Mouse (Mus musculus) lung, embryonic 15.5 days (tissue): Measurements from ENCODE around the gene Ces2h. TPM values are rescaled to one million over a fixed set of nuclear protein-coding genes. Genes with fewer than 3 reads are reported as not detected.
"Not testable (repeated sequence)": the region's sequence is repeated elsewhere in the genome, so short reads cannot be mapped to it uniquely, and the experiment has no call there.

Experiments used
- ATAC-seq: fragments of 200-750 bp; cut with Nextera tagmentation; 2 replicates; pipeline ENCODE4 v1.8.0; 2017; ENCODE audit warnings: moderate number of reproducible peaks, borderline replicate concordance; ENCODE audit not compliant: low FRiP score, low TSS enrichment; ENCODE audit errors: extremely low read depth
- H3K27ac ChIP-seq: fragments of 300-500 bp; sonication (generic); 2 replicates; pipeline ENCODE4 v1.5.1; 2015; ENCODE audit warnings: moderate library complexity, mild to moderate bottlenecking, inconsistent platforms
- H3K27me3 ChIP-seq: fragments of 300-500 bp; sonication (generic); 2 replicates; pipeline ENCODE4 v1.6.1; 2015; ENCODE audit warnings: inconsistent platforms
- H3K36me3 ChIP-seq: fragments of 300-500 bp; sonication (generic); 2 replicates; pipeline ENCODE4 v1.6.1; 2015; ENCODE audit warnings: inconsistent platforms
- H3K4me1 ChIP-seq: fragments of 300-500 bp; sonication (generic); 2 replicates; pipeline ENCODE4 v1.6.1; 2015; ENCODE audit warnings: inconsistent platforms
- H3K4me2 ChIP-seq: fragments of 300-500 bp; sonication (generic); 2 replicates; pipeline ENCODE4 v1.6.1; 2015; ENCODE audit warnings: inconsistent platforms, mild to moderate bottlenecking, moderate library complexity
- H3K4me3 ChIP-seq: fragments of 300-500 bp; sonication (generic); 2 replicates; pipeline ENCODE4 v1.5.1; 2015; ENCODE audit warnings: mild to moderate bottlenecking, inconsistent platforms
- H3K9ac ChIP-seq: fragments of 300-500 bp; sonication (generic); 2 replicates; pipeline ENCODE4 v1.6.1; 2015; ENCODE audit warnings: inconsistent platforms
- H3K9me3 ChIP-seq: fragments of 300-500 bp; sonication (generic); 2 replicates; pipeline ENCODE4 v1.6.1; 2016; ENCODE audit warnings: inconsistent platforms
- WGBS: fragments of 180-500 bp; shearing (Covaris S2); methylation state at CpG from one replicate; pipeline ENCODE4 v1.1.7; 2015; 5-methylcytosine and 5-hydroxymethylcytosine counted together
- polyA plus RNA-seq: library from polyadenylated mRNA; unstranded; fragments of >200 nt; fragmentation: Nextera tagmentation; extraction: Ambion mirVana; gene quantifications from 2 replicates; pipeline ENCODE4 v1.2.1, GENCODE M21; 2015

Gene Ces2h
- polyA plus RNA-seq, 1 experiment from 2014 or later: not detected

- H3K4me3 ChIP-seq: no peak overlapping the region
Observed at GRCm38 (mm10) chr8:105023087-105023486, 22.4 kb downstream of the Ces2h start.

GRCm38 (mm10) chr8:105025050-105025449 lies 24.4 kb downstream of the Ces2h start:
- ATAC-seq: no peak
- Histone ChIP-seq H3K36me3 (no peaks in the 10 kb centered on the region), H3K27ac (no peak overlapping the region), H3K4me1 (no peaks in the 10 kb centered on the region), H3K9ac (no peak overlapping the region), H3K27me3 (no peaks in the 10 kb centered on the region), H3K9me3 (no peaks in the 10 kb centered on the region), H3K4me2 (no peak overlapping the region), H3K4me3 (no peak overlapping the region)
- WGBS: 70% methylated on average over 2 of the region's 2 CpGs

More at GRCm38 (mm10) chr8:105023087-105023486, 22.4 kb downstream of the Ces2h start:
- Histone ChIP-seq H3K36me3 (no peaks in the 10 kb centered on the region), H3K4me1 (no peaks in the 10 kb centered on the region), H3K27me3 (no peaks in the 10 kb centered on the region), H3K9ac (no peak overlapping the region), H3K9me3 (no peaks in the 10 kb centered on the region), H3K27ac (no peak overlapping the region), H3K4me2 (no peak overlapping the region)
- no peak for ATAC-seq
- WGBS: 52% methylated on average over 1 of the region's 1 CpGs

- Histone ChIP-seq H3K4me1 (no peaks in the 10 kb centered on the region), H3K27me3 (no peaks in the 10 kb centered on the region), H3K9me3 (no peaks in the 10 kb centered on the region), H3K27ac (no peak overlapping the region), H3K36me3 (no peaks in the 10 kb centered on the region), H3K9ac (no peak overlapping the region), H3K4me2 (no peak overlapping the region), H3K4me3 (no peak overlapping the region)
- WGBS: 26% methylated on average over 1 of the region's 1 CpGs
- no peak for ATAC-seq
Observed at GRCm38 (mm10) chr8:105043510-105043909, 42.9 kb downstream of the Ces2h start.

- Histone ChIP-seq H3K4me1 (no peaks in the 10 kb centered on the region), H3K9me3 (no peaks in the 10 kb centered on the region), H3K4me2 (no peak overlapping the region), H3K4me3 (no peak overlapping the region), H3K36me3 (no peaks in the 10 kb centered on the region), H3K27me3 (no peaks in the 10 kb centered on the region), H3K9ac (no peak overlapping the region), H3K27ac (no peak overlapping the region)
- 64% methylated on average over 3 of the region's 3 CpGs for WGBS
- no peak for ATAC-seq
Observed at GRCm38 (mm10) chr8:105045824-105046401, 45.3 kb downstream of the Ces2h start.

- Histone ChIP-seq H3K9me3 (no peaks in the 10 kb centered on the region), H3K27ac (no peak within 1 kb of the TSS), H3K27me3 (no peaks in the 10 kb centered on the region), H3K4me1 (no peaks in the 10 kb centered on the region), H3K36me3 (no peaks in the 10 kb centered on the region), H3K4me3 (no peak within 1 kb of the TSS), H3K9ac (no peak within 1 kb of the TSS), H3K4me2 (no peak within 1 kb of the TSS)
- WGBS: 73% methylated on average over 3 of the region's 3 CpGs
- no peak for ATAC-seq
Observed at GRCm38 (mm10) chr8:105048371-105048854, 47.8 kb downstream of the Ces2h start, which contains the start of gene Ces3a. TSS of gene Ces3a (plus strand) at chr8:105048601.

- Histone ChIP-seq H3K4me2 (no peak overlapping the region), H3K9me3 (no peaks in the 10 kb centered on the region), H3K4me3 (no peak overlapping the region), H3K36me3 (no peaks in the 10 kb centered on the region), H3K4me1 (no peaks in the 10 kb centered on the region), H3K27ac (no peak overlapping the region), H3K27me3 (no peaks in the 10 kb centered on the region), H3K9ac (no peak overlapping the region)
- WGBS: 78% methylated on average over 4 of the region's 4 CpGs
- ATAC-seq: no peak
Observed at GRCm38 (mm10) chr8:105056211-105056610, 55.6 kb downstream of the Ces2h start.

GRCm38 (mm10) chr8:105060056-105060455 lies 59.4 kb downstream of the Ces2h start:
- no peaks in the 10 kb centered on the region for H3K4me1 ChIP-seq
- no peak overlapping the region for H3K4me3 ChIP-seq
- H3K36me3 ChIP-seq: no peaks in the 10 kb centered on the region
- H3K27ac ChIP-seq: no peak overlapping the region
- no peak overlapping the region for H3K9ac ChIP-seq
- no peaks in the 10 kb centered on the region for H3K9me3 ChIP-seq
- H3K27me3 ChIP-seq: no peaks in the 10 kb centered on the region
- H3K4me2 ChIP-seq: no peak overlapping the region
- no peak for ATAC-seq

- H3K4me2 ChIP-seq: no peak overlapping the region
- no peak overlapping the region for H3K27ac ChIP-seq
- H3K9me3 ChIP-seq: no peaks in the 10 kb centered on the region
- H3K4me3 ChIP-seq: no peak overlapping the region
- WGBS: 0% methylated on average over 1 of the region's 1 CpGs
- H3K36me3 ChIP-seq: no peaks in the 10 kb centered on the region
- H3K4me1 ChIP-seq: no peaks in the 10 kb centered on the region
- no peak for ATAC-seq
- no peaks in the 10 kb centered on the region for H3K27me3 ChIP-seq
- H3K9ac ChIP-seq: no peak overlapping the region
Observed at GRCm38 (mm10) chr8:105066761-105067160, 66.1 kb downstream of the Ces2h start.

- not testable (repeated sequence) for H3K9me3 ChIP-seq, H3K4me2 ChIP-seq, ATAC-seq, H3K27ac ChIP-seq, H3K9ac ChIP-seq, H3K4me3 ChIP-seq, H3K36me3 ChIP-seq, H3K4me1 ChIP-seq, H3K27me3 ChIP-seq
- WGBS: 57% methylated on average over 7 of the region's 7 CpGs
Observed at GRCm38 (mm10) chr8:105067905-105068304, 67.3 kb downstream of the Ces2h start.

- H3K4me2 ChIP-seq: no peak overlapping the region
- no peak overlapping the region for H3K27ac ChIP-seq
- H3K9me3 ChIP-seq: no peaks in the 10 kb centered on the region
- no peaks in the 10 kb centered on the region for H3K27me3 ChIP-seq
- no peak overlapping the region for H3K4me3 ChIP-seq
- no peak overlapping the region for H3K9ac ChIP-seq
- no peaks in the 10 kb centered on the region for H3K4me1 ChIP-seq
- no peaks in the 10 kb centered on the region for H3K36me3 ChIP-seq
- no peak for ATAC-seq
Observed at GRCm38 (mm10) chr8:105068971-105069370, 68.3 kb downstream of the Ces2h start.

Other genes with a start within 250 kb of the Ces2h start
- 1.2 and 1.4 TPM in 2 replicates for gene Ces2b, start 169.3 kb upstream of the Ces2h start, polyA plus RNA-seq
- not detected in 2 replicates for gene Ces2c, start 153.8 kb upstream of the Ces2h start, polyA plus RNA-seq
- 0.15 TPM in 1 of 2 replicates, not detected in the other for gene Ces2e, start 74.6 kb upstream of the Ces2h start, polyA plus RNA-seq
- not detected in 2 replicates for gene Ces2f, start 53.5 kb upstream of the Ces2h start, polyA plus RNA-seq
- gene Ces2g, start 39.1 kb upstream of the Ces2h start, polyA plus RNA-seq: 0.94 and 1.7 TPM in 2 replicates
- gene Ces3a, start 47.7 kb downstream of the Ces2h start, polyA plus RNA-seq: not detected in 2 replicates
- gene Ces3b, start 82.9 kb downstream of the Ces2h start, polyA plus RNA-seq: not detected in 2 replicates
- gene Ces4a, start 130.9 kb downstream of the Ces2h start, polyA plus RNA-seq: not detected in 2 replicates
- gene Cbfb, start 169.8 kb downstream of the Ces2h start, polyA plus RNA-seq: 62.9 and 63.3 TPM in 2 replicates
- gene D230025D16Rik, start 224.3 kb downstream of the Ces2h start, polyA plus RNA-seq: 38.2 and 38.8 TPM in 2 replicates